Mouse (Mus musculus): Measurements from ENCODE around the gene Car11. TPM values are rescaled to one million over a fixed set of nuclear protein-coding genes. Genes with fewer than 3 reads are reported as not detected.

Gene Car11
- polyA plus RNA-seq, 1 experiment from 2014 or later, result 5.8 TPM

DNA sequence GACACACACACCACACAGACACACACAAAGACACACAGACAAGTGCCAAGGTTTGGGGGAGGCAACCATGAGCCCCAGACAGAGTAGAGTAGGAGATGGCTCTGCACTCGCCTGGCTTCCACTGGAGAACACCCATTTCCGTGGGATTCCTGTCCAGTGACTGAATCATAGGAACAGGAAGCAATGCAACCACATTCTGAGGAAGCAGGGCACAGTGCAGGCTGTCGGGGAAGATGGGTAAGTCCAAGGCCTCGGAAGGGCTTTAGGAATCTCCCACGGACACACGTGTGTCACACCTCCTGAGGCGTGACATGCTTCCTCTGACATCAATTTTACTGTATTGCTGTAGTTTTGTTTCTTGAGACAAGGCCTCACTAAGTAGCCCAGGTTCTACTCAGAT, 48.5 kb downstream of the Car11 start:
- WGBS, result 65% methylated on average over 7 of the region's 7 CpGs
- no peak for ATAC-seq (ENCODE audit: insufficient number of reproducible peaks, low FRiP score)

DNA sequence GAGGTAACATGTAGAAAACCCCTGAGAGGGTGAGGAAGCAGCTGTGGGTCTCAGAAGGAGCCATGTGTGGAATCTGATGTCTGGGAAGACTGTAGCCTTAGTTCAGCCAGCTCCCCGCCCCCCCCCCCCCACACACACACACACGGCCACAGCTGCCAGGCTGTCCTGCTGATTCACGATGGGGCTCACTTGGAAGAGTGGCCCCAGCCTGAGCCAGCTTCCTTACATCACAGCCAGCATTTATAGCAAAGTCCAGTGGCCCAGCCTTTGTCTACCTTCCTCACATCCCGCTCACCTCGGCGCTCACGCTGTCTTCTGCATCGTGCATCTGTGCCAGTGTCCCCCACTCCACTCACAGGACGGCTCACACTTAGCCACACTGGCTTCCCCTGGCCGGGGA, 49.8 kb downstream of the Car11 start:
- Histone ChIP-seq H3K4me1 (replicated peaks) (peaks cover 17% of the 10 kb centered on the region), H3K27me3 (replicated peaks) (peaks cover 3% of the 10 kb centered on the region; the same call in 1 of the 2 replicates), H3K36me3 (no peaks in the 10 kb centered on the region), H3K27ac (ENCODE audit: poor library complexity, severe bottlenecking) (no peak overlapping the region), H3K9me3 (replicated peaks) (peaks cover 3% of the 10 kb centered on the region), H3K9ac (no peak overlapping the region), H3K4me2 (no peak overlapping the region), H3K4me3 (no peak overlapping the region)
- WGBS, result 38% methylated on average over 10 of the region's 10 CpGs
- ATAC-seq (ENCODE audit: insufficient number of reproducible peaks, low FRiP score), result no peak

More for the DNA sequence above, 48.5 kb downstream of the Car11 start:
- Histone ChIP-seq H3K4me3 (no peak overlapping the region), H3K9me3 (replicated peaks) (peaks cover 3% of the 10 kb centered on the region), H3K4me1 (replicated peaks) (peaks cover 17% of the 10 kb centered on the region), H3K36me3 (no peaks in the 10 kb centered on the region), H3K27ac (ENCODE audit: poor library complexity, severe bottlenecking) (no peak overlapping the region), H3K4me2 (no peak overlapping the region), H3K9ac (no peak overlapping the region), H3K27me3 (replicated peaks) (no peaks in the 10 kb centered on the region; the same call in 1 of the 2 replicates)

DNA sequence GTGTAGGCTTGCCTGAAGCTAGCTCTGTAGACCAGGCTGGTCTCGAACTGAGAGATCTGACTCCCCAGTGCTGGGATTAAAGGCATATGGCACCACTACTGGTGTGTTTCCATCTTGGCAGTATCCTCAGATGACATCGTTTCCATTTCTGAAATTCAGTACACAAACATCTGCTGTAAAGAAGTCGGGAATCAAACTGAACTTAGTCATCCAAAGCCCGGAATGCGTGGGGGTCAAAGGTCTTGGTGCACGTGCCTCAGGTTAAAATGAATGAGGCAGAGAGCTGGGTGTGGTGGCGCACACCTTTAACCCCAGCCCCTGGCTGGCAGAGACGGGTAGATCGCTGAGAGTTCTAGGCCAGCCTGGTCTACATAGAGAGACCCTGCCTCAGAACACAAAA, 50.5 kb downstream of the Car11 start:
- 78% methylated on average over 9 of the region's 9 CpGs for WGBS
- H3K9ac ChIP-seq, result no peak overlapping the region
- H3K4me1 ChIP-seq (replicated peaks), result peaks cover 17% of the 10 kb centered on the region
- H3K27me3 ChIP-seq (replicated peaks), result peaks cover 3% of the 10 kb centered on the region; the same call in 1 of the 2 replicates
- no peak for ATAC-seq (ENCODE audit: insufficient number of reproducible peaks, low FRiP score)
- no peak overlapping the region for H3K27ac ChIP-seq (ENCODE audit: poor library complexity, severe bottlenecking)
- no peak overlapping the region for H3K4me2 ChIP-seq
- no peak overlapping the region for H3K4me3 ChIP-seq
- peaks cover 3% of the 10 kb centered on the region for H3K9me3 ChIP-seq (replicated peaks)
- H3K36me3 ChIP-seq, result no peaks in the 10 kb centered on the region

Other genes with a start within 250 kb of the Car11 start
- gene Ftl1, start 240.0 kb upstream of the Car11 start, polyA plus RNA-seq (2016; fragmentation: Nextera tagmentation; extraction: Ambion mirVana), result 4,047 and 4,171 TPM in 2 replicates
- gene Bax, start 232.9 kb upstream of the Car11 start, polyA plus RNA-seq (2016; fragmentation: Nextera tagmentation; extraction: Ambion mirVana), result 139 and 151 TPM in 2 replicates
- gene Tulp2, start 218.0 kb upstream of the Car11 start, polyA plus RNA-seq (2016; fragmentation: Nextera tagmentation; extraction: Ambion mirVana), result 0.87 TPM in 2 replicates
- gene Gm45808, start 213.0 kb upstream of the Car11 start, polyA plus RNA-seq (2016; fragmentation: Nextera tagmentation; extraction: Ambion mirVana), result not detected in 2 replicates
- 4.2 and 4.3 TPM in 2 replicates for gene Dhdh, start 211.0 kb upstream of the Car11 start, polyA plus RNA-seq (2016; fragmentation: Nextera tagmentation; extraction: Ambion mirVana)
- 176 and 185 TPM in 2 replicates for gene Nucb1, start 189.4 kb upstream of the Car11 start, polyA plus RNA-seq (2016; fragmentation: Nextera tagmentation; extraction: Ambion mirVana)
- gene Ppp1r15a, start 173.6 kb upstream of the Car11 start, polyA plus RNA-seq (2016; fragmentation: Nextera tagmentation; extraction: Ambion mirVana), result 33.7 and 35.2 TPM in 2 replicates
- 0.57 and 0.68 TPM in 2 replicates for gene Plekha4, start 173.5 kb upstream of the Car11 start, polyA plus RNA-seq (2016; fragmentation: Nextera tagmentation; extraction: Ambion mirVana)
- gene Hsd17b14, start 144.9 kb upstream of the Car11 start, polyA plus RNA-seq (2016; fragmentation: Nextera tagmentation; extraction: Ambion mirVana), result 0.64 and 0.70 TPM in 2 replicates
- gene Bcat2, start 129.7 kb upstream of the Car11 start, polyA plus RNA-seq (2016; fragmentation: Nextera tagmentation; extraction: Ambion mirVana), result 64.7 and 66.6 TPM in 2 replicates
- gene Fgf21, start 84.4 kb upstream of the Car11 start, polyA plus RNA-seq (2016; fragmentation: Nextera tagmentation; extraction: Ambion mirVana), result not detected in 2 replicates
- not detected in 2 replicates for gene Fut1, start 82.6 kb upstream of the Car11 start, polyA plus RNA-seq (2016; fragmentation: Nextera tagmentation; extraction: Ambion mirVana)
- gene Izumo1, start 78.0 kb upstream of the Car11 start, polyA plus RNA-seq (2016; fragmentation: Nextera tagmentation; extraction: Ambion mirVana), result 0.35 and 0.65 TPM in 2 replicates
- gene Rasip1, start 72.4 kb upstream of the Car11 start, polyA plus RNA-seq (2016; fragmentation: Nextera tagmentation; extraction: Ambion mirVana), result 36.1 and 38.1 TPM in 2 replicates
- gene Mamstr, start 59.9 kb upstream of the Car11 start, polyA plus RNA-seq (2016; fragmentation: Nextera tagmentation; extraction: Ambion mirVana), result 3.3 and 5.4 TPM in 2 replicates
- gene Fut2, start 33.4 kb upstream of the Car11 start, polyA plus RNA-seq (2016; fragmentation: Nextera tagmentation; extraction: Ambion mirVana), result 0.77 TPM in 2 replicates
- not detected in 2 replicates for gene Ntn5, start 15.8 kb upstream of the Car11 start, polyA plus RNA-seq (2016; fragmentation: Nextera tagmentation; extraction: Ambion mirVana)
- gene Sec1, start 5.4 kb upstream of the Car11 start, polyA plus RNA-seq (2016; fragmentation: Nextera tagmentation; extraction: Ambion mirVana), result 0.18 and 0.49 TPM in 2 replicates
- gene Dbp, start 5.2 kb downstream of the Car11 start, polyA plus RNA-seq (2016; fragmentation: Nextera tagmentation; extraction: Ambion mirVana), result 4.1 and 5.3 TPM in 2 replicates
- 603 and 625 TPM in 2 replicates for gene Rpl18, start 15.6 kb downstream of the Car11 start, polyA plus RNA-seq (2016; fragmentation: Nextera tagmentation; extraction: Ambion mirVana)
- 18.5 and 20.0 TPM in 2 replicates for gene Sphk2, start 18.2 kb downstream of the Car11 start, polyA plus RNA-seq (2016; fragmentation: Nextera tagmentation; extraction: Ambion mirVana)
- gene Fam83e, start 21.4 kb downstream of the Car11 start, polyA plus RNA-seq (2016; fragmentation: Nextera tagmentation; extraction: Ambion mirVana), result 0.29 and 0.33 TPM in 2 replicates
- not detected in 2 replicates for gene Spaca4, start 26.0 kb downstream of the Car11 start, polyA plus RNA-seq (2016; fragmentation: Nextera tagmentation; extraction: Ambion mirVana)
- 0.53 and 0.86 TPM in 2 replicates for gene Lmtk3, start 83.9 kb downstream of the Car11 start, polyA plus RNA-seq (2016; fragmentation: Nextera tagmentation; extraction: Ambion mirVana)
- gene Sult2b1, start 84.8 kb downstream of the Car11 start, polyA plus RNA-seq (2016; fragmentation: Nextera tagmentation; extraction: Ambion mirVana), result 0.23 and 0.40 TPM in 2 replicates
- gene Cyth2, start 114.7 kb downstream of the Car11 start, polyA plus RNA-seq (2016; fragmentation: Nextera tagmentation; extraction: Ambion mirVana), result 108 and 115 TPM in 2 replicates
- gene Kcnj14, start 124.9 kb downstream of the Car11 start, polyA plus RNA-seq (2016; fragmentation: Nextera tagmentation; extraction: Ambion mirVana), result 0.63 and 0.70 TPM in 2 replicates
- gene Grwd1, start 131.1 kb downstream of the Car11 start, polyA plus RNA-seq (2016; fragmentation: Nextera tagmentation; extraction: Ambion mirVana), result 43.9 and 46.6 TPM in 2 replicates
- gene Kdelr1, start 172.9 kb downstream of the Car11 start, polyA plus RNA-seq (2016; fragmentation: Nextera tagmentation; extraction: Ambion mirVana), result 53.4 and 55.5 TPM in 2 replicates
- 0.37 and 0.42 TPM in 2 replicates for gene Grin2d, start 178.5 kb downstream of the Car11 start, polyA plus RNA-seq (2016; fragmentation: Nextera tagmentation; extraction: Ambion mirVana)
- 0.89 and 1.2 TPM in 2 replicates for gene Syngr4, start 196.9 kb downstream of the Car11 start, polyA plus RNA-seq (2016; fragmentation: Nextera tagmentation; extraction: Ambion mirVana)
- 5.8 and 7.2 TPM in 2 replicates for gene Tmem143, start 197.1 kb downstream of the Car11 start, polyA plus RNA-seq (2016; fragmentation: Nextera tagmentation; extraction: Ambion mirVana)
- gene Emp3, start 221.6 kb downstream of the Car11 start, polyA plus RNA-seq (2016; fragmentation: Nextera tagmentation; extraction: Ambion mirVana), result 63.1 and 69.0 TPM in 2 replicates
- 2.4 and 3.5 TPM in 2 replicates for gene Ccdc114, start 224.2 kb downstream of the Car11 start, polyA plus RNA-seq (2016; fragmentation: Nextera tagmentation; extraction: Ambion mirVana)

All from heart, embryonic 12.5 days (tissue).